ENCODE assay signal across 10 mouse cellular contexts in genomic region chr2:94289169-94289568, GRCm38 (mm10).
DNase-seq lines count a peak whose midpoint lies in the region; ATAC-seq and TF ChIP-seq lines count a peak whose summit lies in the region.
"Had no signal": no experiment of that assay in that cellular context is flagged by ENCODE, and none has a peak within 500 bp of the region (broad histone marks: within the 10 kb centered on the region; RNA-seq: fewer than 3 reads in every experiment).

No protein-coding gene starts in this region.

- H3K27me3 ChIP-seq in heart, embryonic 12.5 days (replicated peaks), result 0 out of 2 replicates have a peak, but pooled peaks cover 8% of the 10 kb centered on the region
- H3K27me3 ChIP-seq in Patski, result peaks cover 3% of the 10 kb centered on the region
- no peaks in the 10 kb centered on the region for H3K27me3 ChIP-seq in forebrain, postnatal 0 days (ENCODE audit: insufficient read depth, low read length)
- no peaks in the 10 kb centered on the region for H3K27me3 ChIP-seq in neural tube, embryonic 11.5 days (ENCODE audit: control insufficient read depth, insufficient read depth, low read length)
- H3K27me3 ChIP-seq in thymus, adult 2 months (ENCODE audit: control insufficient read depth, insufficient read depth, low read length), result no peaks in the 10 kb centered on the region

- no peaks in the 10 kb centered on the region for H3K36me3 ChIP-seq in heart, embryonic 12.5 days
- H3K36me3 ChIP-seq in forebrain, postnatal 0 days (ENCODE audit: insufficient read depth), result no peaks in the 10 kb centered on the region
- H3K36me3 ChIP-seq in neural tube, embryonic 11.5 days (ENCODE audit: control insufficient read depth, insufficient read depth, low read length), result no peaks in the 10 kb centered on the region
- H3K36me3 ChIP-seq in thymus, adult 2 months (ENCODE audit: control insufficient read depth, insufficient read depth, low read length), result no peaks in the 10 kb centered on the region
- H3K36me3 ChIP-seq: G1E had no signal

- no peak for TF ChIP-seq POLR2A in thymus, adult 2 months (IDR thresholded peaks at IDR 0.05; ENCODE audit: control insufficient read depth, extremely low read depth, insufficient read depth, low read length, poor library complexity)

- no peak overlapping the region for H3K9ac ChIP-seq in heart, embryonic 12.5 days
- H3K9ac ChIP-seq in forebrain, postnatal 0 days, result no peak overlapping the region
- peak overlapping the region; percentile 12; the same call in 1 of the 2 replicates for H3K9ac ChIP-seq in neural tube, embryonic 11.5 days (ENCODE audit: low read length)

- no peak for TF ChIP-seq CTCF in Patski (IDR thresholded peaks at IDR 0.05)
- TF ChIP-seq CTCF in forebrain, postnatal 0 days (IDR thresholded peaks at IDR 0.05; ENCODE audit: low read depth), result no peak
- no peak for TF ChIP-seq CTCF in thymus, adult 2 months (IDR thresholded peaks at IDR 0.05; ENCODE audit: borderline replicate concordance, control insufficient read depth, extremely low read depth, insufficient read depth, low read length, poor library complexity)

- no peak overlapping the region for H3K27ac ChIP-seq in heart, embryonic 12.5 days (ENCODE audit: poor library complexity, severe bottlenecking)
- no peak overlapping the region for H3K27ac ChIP-seq in forebrain, postnatal 0 days (ENCODE audit: low read depth, low read length)
- peak overlapping the region; percentile 54; the same call in 1 of the 2 replicates for H3K27ac ChIP-seq in neural tube, embryonic 11.5 days (ENCODE audit: low read depth, low read length)
- no peak overlapping the region for H3K27ac ChIP-seq in thymus, adult 2 months (ENCODE audit: control insufficient read depth, insufficient read depth, low read length)
- H3K27ac ChIP-seq: macrophage had no signal

- CTCF ChIA-PET in Patski (lab: Charles Lee), result interaction anchor here (0.7 to 4.4 kb wide), 6 partner anchors 11 to 253 kb away, joined by 3 to 19 read pairs (median 8); no protein-coding TSS in a partner anchor

- ATAC-seq in heart, embryonic 12.5 days (ENCODE audit: insufficient number of reproducible peaks, low FRiP score), result peak; percentile 55; the same call in 1 of the 2 replicates
- peak; percentile 52 for ATAC-seq in Patski
- peak; percentile 85 for ATAC-seq in forebrain, postnatal 0 days
- ATAC-seq in neural tube, embryonic 11.5 days (ENCODE audit: insufficient read depth, low FRiP score, low TSS enrichment), result peak; percentile 95
- ATAC-seq in granulocyte monocyte progenitor cell, adult 5-6 weeks (replicated peaks; ENCODE audit: poor library complexity, severe bottlenecking), result no peak

- in situ Hi-C loops in Patski (cut with MboI; ENCODE audit: low pct_unique_long_range_greater_than_20kb), result no loop called here

- H3K4me2 ChIP-seq in heart, embryonic 12.5 days, result no peak overlapping the region
- no peak overlapping the region for H3K4me2 ChIP-seq in forebrain, postnatal 0 days (ENCODE audit: low read depth)
- H3K4me2 ChIP-seq in neural tube, embryonic 11.5 days (ENCODE audit: low read depth), result no peak overlapping the region

- peaks cover 27% of the 10 kb centered on the region for H3K4me1 ChIP-seq in heart, embryonic 12.5 days (replicated peaks)
- no peaks in the 10 kb centered on the region; the same call in 1 of the 2 replicates for H3K4me1 ChIP-seq in forebrain, postnatal 0 days (ENCODE audit: insufficient read depth)
- H3K4me1 ChIP-seq in neural tube, embryonic 11.5 days (ENCODE audit: control insufficient read depth, insufficient read depth, low read length), result peaks cover 16% of the 10 kb centered on the region; the same call in 1 of the 2 replicates
- no peaks in the 10 kb centered on the region for H3K4me1 ChIP-seq in thymus, adult 2 months (replicated peaks; ENCODE audit: control insufficient read depth, insufficient read depth, low read length)

- DNase-seq in heart, adult 8-10 months (ENCODE audit: low spot score), result no peak
- DNase-seq in Patski (ENCODE audit: low read depth, low spot score), result no peak
- DNase-seq in forebrain, postnatal 0 days, result peak; percentile 64
- peak; percentile 64 to 85 for DNase-seq in kidney, postnatal 25 days
- DNase-seq in neural tube, embryonic 11.5 days (ENCODE audit: low spot score), result peak; percentile 78
- no peak for DNase-seq in thymus, adult 2 months

- 3% methylated on average over 2 of the region's 2 CpGs for WGBS in heart, embryonic 12.5 days
- 0% methylated on average over 2 of the region's 2 CpGs for WGBS in forebrain, postnatal 0 days
- WGBS in neural tube, embryonic 11.5 days, result 0% methylated on average over 2 of the region's 2 CpGs
- 18% methylated on average over 2 of the region's 2 CpGs for WGBS in thymus, adult 2 months

- no peaks in the 10 kb centered on the region for H3K9me3 ChIP-seq in heart, embryonic 12.5 days (replicated peaks)
- H3K9me3 ChIP-seq in forebrain, postnatal 0 days (ENCODE audit: low read length), result no peaks in the 10 kb centered on the region
- H3K9me3 ChIP-seq in neural tube, embryonic 11.5 days (ENCODE audit: control insufficient read depth, low read length), result no peaks in the 10 kb centered on the region
- H3K9me3 ChIP-seq: G1E had no signal

- no peak overlapping the region for H3K4me3 ChIP-seq in heart, embryonic 12.5 days
- H3K4me3 ChIP-seq in forebrain, postnatal 0 days (ENCODE audit: low read depth, low read length), result no peak overlapping the region
- no peak overlapping the region for H3K4me3 ChIP-seq in neural tube, embryonic 11.5 days (ENCODE audit: low read depth, low read length)
- H3K4me3 ChIP-seq in thymus, adult 2 months (ENCODE audit: control insufficient read depth, insufficient read depth, low read length), result no peak overlapping the region

- POLR2A ChIA-PET in Patski (lab: Charles Lee), result interaction anchor here (0.6 to 0.7 kb wide), 2 partner anchors 9 to 25 kb away, joined by 3 to 4 read pairs; no protein-coding TSS in a partner anchor

Comparison
In these comparisons a context has a peak if more than half of its experiments do, and no peak if none do; other contexts are left out.
1. DNase-seq: peak in forebrain, postnatal 0 days (single experiment), kidney, postnatal 25 days (2 of 2) and neural tube, embryonic 11.5 days (single experiment); none in heart, adult 8-10 months (single experiment), Patski (single experiment) and thymus, adult 2 months (single experiment).